In genomic region chr11:3832193-3832901, GRCm38 (mm10) we compare ENCODE assay signal across 9 mouse cellular contexts. TPM values are rescaled to one million over a fixed set of nuclear protein-coding genes. Genes with fewer than 3 reads are reported as not detected.
A peak's percentile ranks its signal among the peaks of the same experiment; 100 is the strongest.
DNase-seq lines count a peak whose midpoint lies in the region; ATAC-seq and TF ChIP-seq lines count a peak whose summit lies in the region.
"Had no signal": no experiment of that assay in that cellular context is flagged by ENCODE, and none has a peak within 500 bp of the region (broad histone marks: within the 10 kb centered on the region; RNA-seq: fewer than 3 reads in every experiment).

No protein-coding gene starts in this region.

- no peaks in the 10 kb centered on the region for H3K27me3 ChIP-seq in liver, adult 2 months (ENCODE audit: control insufficient read depth, insufficient read depth, low read length)
- 0 out of 2 replicates have a peak, but pooled peaks cover 2% of the 10 kb centered on the region for H3K27me3 ChIP-seq in liver, embryonic 11.5 days (replicated peaks; ENCODE audit: control insufficient read depth, insufficient read depth, low read length)

- no peak for TF ChIP-seq POLR2A in liver, adult 2 months (IDR thresholded peaks at IDR 0.05; ENCODE audit: extremely low read depth, insufficient read depth, low read length)

- no peak overlapping the region for H3K27ac ChIP-seq in liver, adult 2 months (replicated peaks; ENCODE audit: insufficient read depth, low read depth, low read length)
- H3K27ac ChIP-seq in liver, embryonic 11.5 days (ENCODE audit: low read depth, low read length) = no peak overlapping the region

- H3K36me3 ChIP-seq in liver, adult 2 months (ENCODE audit: control insufficient read depth, insufficient read depth, low read length) = no peaks in the 10 kb centered on the region
- H3K36me3 ChIP-seq in liver, embryonic 11.5 days (ENCODE audit: control insufficient read depth, insufficient read depth, low read length) = no peaks in the 10 kb centered on the region

- DNase-seq in frontal cortex, postnatal 10 days (ENCODE audit: low spot score in 2 of 2) = no peak
- peak; percentile 14 for DNase-seq in liver, adult 2 months (ENCODE audit: extremely low read depth, low read depth, low spot score)
- DNase-seq in liver, embryonic 11.5 days (ENCODE audit: low spot score) = no peak
- peak; percentile 42 for DNase-seq in R1 (ENCODE audit: low read depth, low spot score)
- DNase-seq in kidney, postnatal 4 days = peak; percentile 64 to 67
- no peak for DNase-seq in spleen, postnatal 36 days (ENCODE audit: low spot score in 2 of 2)
- no peak for DNase-seq in gastrocnemius, adult 8-10 months (ENCODE audit: low spot score in 2 of 2)

- WGBS in liver, adult 2 months = 50% methylated on average over 6 of the region's 6 CpGs
- 46% methylated on average over 6 of the region's 6 CpGs for WGBS in liver, embryonic 11.5 days

- no peaks in the 10 kb centered on the region for H3K79me2 ChIP-seq in liver, adult 2 months (ENCODE audit: control insufficient read depth, insufficient read depth, low read length)

- H3K4me1 ChIP-seq in liver, adult 2 months (ENCODE audit: control insufficient read depth, insufficient read depth, low read length) = no peaks in the 10 kb centered on the region
- no peaks in the 10 kb centered on the region for H3K4me1 ChIP-seq in liver, embryonic 11.5 days (replicated peaks; ENCODE audit: control insufficient read depth, insufficient read depth, low read length)

- ATAC-seq in frontal cortex, adult (ENCODE audit: low TSS enrichment) = peak; percentile 82
- no peak for ATAC-seq in liver, embryonic 11.5 days (replicated peaks; ENCODE audit: low FRiP score)

- H3K4me2 ChIP-seq in liver, embryonic 11.5 days = no peak overlapping the region

- H3K9ac ChIP-seq in liver, adult 2 months (ENCODE audit: low read depth, low read length) = no peak overlapping the region
- H3K9ac ChIP-seq in liver, embryonic 11.5 days (ENCODE audit: low read depth, low read length) = no peak overlapping the region

- H3K9me3 ChIP-seq in liver, embryonic 11.5 days (ENCODE audit: control insufficient read depth, low read length) = no peaks in the 10 kb centered on the region

- no peak for TF ChIP-seq CTCF in liver, adult 2 months (IDR thresholded peaks at IDR 0.05; ENCODE audit: low read depth, low read length)

- no peak overlapping the region for H3K4me3 ChIP-seq in liver, adult 2 months (ENCODE audit: insufficient read depth, low read depth, low read length)
- H3K4me3 ChIP-seq in liver, embryonic 11.5 days (ENCODE audit: low read depth, low read length) = no peak overlapping the region

RNA-seq across cellular contexts. Expression of gene Osbp2, which starts 31.4 kb away (rescaled TPM):
- total RNA-seq in liver, adult 2 months (2014; rRNA removed) = 1.1 and 1.4 TPM in 2 replicates
- polyA plus RNA-seq in liver, adult 2 months (2012; rRNA removed) = 0.70 and 0.72 TPM in 2 replicates
- 0.32 and 0.38 TPM in 2 replicates for polyA plus RNA-seq in liver, embryonic 11.5 days (2014; fragmentation: Nextera tagmentation; extraction: Ambion mirVana)
- 1 to 10 TPM in 2 of 4 experiments, under 1 TPM in 2; 0.75 to 1.6 (median 1.0) TPM for total RNA-seq in gastrocnemius, adult 8-10 months (2022)
- total RNA-seq: hematopoietic stem cell, adult 5-6 weeks had no signal

Comparison
In these comparisons a context has a peak if more than half of its experiments do, and no peak if none do; other contexts are left out.
1. DNase-seq: peak in liver, adult 2 months (single experiment), R1 (single experiment) and kidney, postnatal 4 days (2 of 2); none in frontal cortex, postnatal 10 days (0 of 2), liver, embryonic 11.5 days (single experiment), spleen, postnatal 36 days (0 of 2) and gastrocnemius, adult 8-10 months (0 of 2).